Mouse (Mus musculus): ENCODE measurements at regions not wholly inside any gene's neighbourhood (a gene's known extent, or its start where the extent isn't known, plus 50 kb on each side); places are given as distances from the start of the nearest gene placed in this dataset.

DNA sequence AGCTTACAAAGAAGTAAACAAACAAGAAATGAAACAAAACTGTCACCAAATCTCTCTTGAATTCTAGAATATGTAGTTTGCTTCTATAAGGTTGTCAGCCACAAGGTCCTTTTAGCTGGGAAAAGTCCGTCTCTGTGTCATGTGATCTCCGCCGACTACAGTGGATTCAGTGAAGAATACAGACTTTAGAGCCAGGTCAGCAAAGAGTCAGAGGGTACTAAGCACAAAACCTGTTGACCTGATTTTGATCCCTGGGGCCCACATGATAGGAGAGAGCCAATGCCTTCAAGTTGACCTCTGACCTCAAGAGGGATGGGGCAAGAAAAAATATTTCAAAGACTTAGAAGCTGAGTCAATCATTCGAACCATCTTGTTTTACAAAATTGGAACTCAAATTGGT, 61.5 kb downstream of the Ppp1r3c start:
- DNase-seq: no peak
- 77% methylated on average over 4 of the region's 4 CpGs for WGBS (ENCODE audit: insufficient replicate concordance)
- Histone ChIP-seq H3K4me3 (ENCODE audit: low read depth, low read length) (no peak overlapping the region), H3K4me2 (ENCODE audit: low read depth, low read length) (no peak overlapping the region), H3K36me3 (replicated peaks; ENCODE audit: insufficient read depth, low read length) (no peaks in the 10 kb centered on the region), H3K27me3 (ENCODE audit: insufficient read depth, low read length) (no peaks in the 10 kb centered on the region), H3K9ac (replicated peaks) (no peak overlapping the region), H3K27ac (ENCODE audit: low read depth) (no peak overlapping the region), H3K9me3 (ENCODE audit: low read length) (no peaks in the 10 kb centered on the region), H3K4me1 (ENCODE audit: insufficient read depth) (peaks cover 9% of the 10 kb centered on the region; the same call in 1 of the 2 replicates)
- TF ChIP-seq EP300 (IDR thresholded peaks at IDR 0.05; ENCODE audit: low read depth): no peak
- TF ChIP-seq CTCF (IDR thresholded peaks at IDR 0.05; ENCODE audit: low read depth): no peak
- ATAC-seq: no peak

GRCm38 (mm10) chr19:36670813-36671212, 65.6 kb downstream of the Ppp1r3c start:
- DNase-seq (no peak), ATAC-seq (peak; percentile 21; the same call in 1 of the 2 replicates)
- no peaks in the 10 kb centered on the region for H3K9me3 ChIP-seq (ENCODE audit: low read length)
- H3K4me1 ChIP-seq (ENCODE audit: insufficient read depth): no peaks in the 10 kb centered on the region
- 76% methylated on average over 7 of the region's 7 CpGs for WGBS (ENCODE audit: insufficient replicate concordance)
- no peak overlapping the region for H3K27ac ChIP-seq (ENCODE audit: low read depth)
- H3K36me3 ChIP-seq (replicated peaks; ENCODE audit: insufficient read depth, low read length): no peaks in the 10 kb centered on the region
- no peak overlapping the region for H3K4me2 ChIP-seq (ENCODE audit: low read depth, low read length)
- TF ChIP-seq EP300 (IDR thresholded peaks at IDR 0.05; ENCODE audit: low read depth) (no peak), CTCF (IDR thresholded peaks at IDR 0.05; ENCODE audit: low read depth) (no peak)
- H3K9ac ChIP-seq (replicated peaks): no peak overlapping the region
- no peak overlapping the region for H3K4me3 ChIP-seq (ENCODE audit: low read depth, low read length)
- no peaks in the 10 kb centered on the region for H3K27me3 ChIP-seq (ENCODE audit: insufficient read depth, low read length)
